Mouse (Mus musculus) megakaryocyte, embryonic 14.5 days (primary cell): ENCODE measurements around the gene Mrpl4.

Experiments used
- FLI1 ChIP-seq: IDR thresholded peaks from 2 replicates; pipeline ENCODE4 v1.6.1; 2012; ENCODE audit warnings: low read length, inconsistent platforms, mixed read lengths
- GATA1 ChIP-seq: IDR thresholded peaks from 3 replicates; pipeline ENCODE4 v1.6.1; 2012; ENCODE audit warnings: mixed read lengths, low read length, inconsistent platforms, borderline replicate concordance

DNA sequence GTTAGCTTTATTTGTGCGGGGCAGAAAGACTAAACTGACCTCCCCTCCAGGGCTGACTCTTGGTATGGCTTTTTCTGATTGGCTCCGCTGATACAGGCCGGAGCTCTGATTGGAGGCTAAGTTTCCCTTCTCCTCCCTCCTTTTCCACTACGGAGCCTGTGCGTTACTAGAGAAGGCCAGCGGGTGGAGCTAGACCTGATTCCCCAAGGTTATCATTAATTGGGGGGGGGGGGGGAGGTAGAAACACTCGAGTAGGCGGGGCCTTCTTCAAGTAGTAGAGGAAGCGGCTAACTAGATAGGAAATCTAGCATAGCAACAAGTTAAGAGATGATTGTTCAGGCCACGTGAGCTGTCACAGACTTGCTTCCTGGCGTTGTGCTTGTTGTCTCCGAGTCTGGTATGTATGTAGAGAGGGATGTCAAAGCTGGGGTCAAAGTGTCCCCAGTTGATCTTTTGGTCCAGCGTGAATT is 28.3 kb downstream of the Mrpl4 start:
- no peak for TF ChIP-seq FLI1
- no peak for TF ChIP-seq GATA1
